Mouse (Mus musculus) cerebellum, adult 8-10 months (tissue): ENCODE data around the gene Cnbd2.
A peak's percentile ranks its signal among the peaks of the same experiment; 100 is the strongest.

Experiments
- DNase-seq: peaks from one replicate; pipeline ENCODE4 v3.0.0; 2022

Gene Cnbd2

DNA sequence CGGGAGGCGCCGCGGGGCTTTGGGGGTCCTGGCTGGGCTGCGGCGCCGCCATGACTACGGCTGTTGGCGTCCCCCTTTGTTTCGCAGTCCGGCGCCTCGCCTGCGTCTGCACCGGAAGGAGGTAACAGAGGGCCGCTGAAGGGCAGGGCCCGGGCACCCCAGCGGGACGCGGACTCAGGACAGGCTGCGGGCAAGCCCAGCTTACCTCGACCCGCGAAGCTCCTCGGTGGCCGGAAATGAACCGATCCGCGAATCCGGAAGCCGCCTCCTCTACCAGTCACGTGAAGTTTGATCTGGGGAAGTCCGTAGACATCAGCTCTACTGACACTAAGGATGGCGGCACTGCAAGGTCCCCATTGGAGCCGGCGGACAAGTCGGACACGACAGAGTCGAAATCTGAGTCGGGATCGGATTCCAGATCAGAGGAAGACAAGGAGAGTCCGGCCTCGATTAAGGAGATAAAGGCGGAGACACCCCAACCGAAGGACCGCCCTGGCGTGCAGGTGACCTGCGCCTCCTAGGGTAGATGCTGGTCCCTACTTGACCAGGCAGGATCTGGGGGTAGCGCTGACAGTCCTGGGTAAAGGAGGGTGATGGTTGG lies at the start of gene Cnbd2, which contains the start of gene Scand1:
Gene Cnbd2, plus strand, starts transcription at position 3 of the 601 bp plus-strand sequence.
Gene Scand1, minus strand, starts transcription at position 408 of the 601 bp plus-strand sequence.
- DNase-seq, result peak; percentile 83

- no peak for DNase-seq
Observed at GRCm38 (mm10) chr2:156263204-156263893, 48.8 kb upstream of the Cnbd2 start.

- no peak for DNase-seq
Observed at GRCm38 (mm10) chr2:156267636-156268035, 44.5 kb upstream of the Cnbd2 start.

DNA sequence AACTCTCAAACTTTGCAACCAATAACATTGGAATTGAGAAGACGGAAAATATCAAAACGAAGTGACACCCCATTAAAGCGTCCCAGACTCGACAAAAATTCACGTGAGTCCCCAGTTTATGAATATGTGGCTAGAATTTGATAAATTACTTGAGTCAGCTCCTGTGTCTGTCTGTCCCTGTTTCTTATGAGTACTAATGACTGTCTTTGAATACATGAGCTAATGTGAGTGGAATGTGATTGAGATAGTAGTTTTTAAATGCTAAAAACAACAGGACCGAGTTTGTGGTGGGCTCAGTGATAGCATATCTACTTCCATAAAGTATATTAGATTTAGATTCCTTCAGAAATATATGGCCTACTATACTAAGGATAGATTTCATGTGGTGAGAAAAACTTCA lies 39.5 kb upstream of the Cnbd2 start:
- no peak for DNase-seq

DNA sequence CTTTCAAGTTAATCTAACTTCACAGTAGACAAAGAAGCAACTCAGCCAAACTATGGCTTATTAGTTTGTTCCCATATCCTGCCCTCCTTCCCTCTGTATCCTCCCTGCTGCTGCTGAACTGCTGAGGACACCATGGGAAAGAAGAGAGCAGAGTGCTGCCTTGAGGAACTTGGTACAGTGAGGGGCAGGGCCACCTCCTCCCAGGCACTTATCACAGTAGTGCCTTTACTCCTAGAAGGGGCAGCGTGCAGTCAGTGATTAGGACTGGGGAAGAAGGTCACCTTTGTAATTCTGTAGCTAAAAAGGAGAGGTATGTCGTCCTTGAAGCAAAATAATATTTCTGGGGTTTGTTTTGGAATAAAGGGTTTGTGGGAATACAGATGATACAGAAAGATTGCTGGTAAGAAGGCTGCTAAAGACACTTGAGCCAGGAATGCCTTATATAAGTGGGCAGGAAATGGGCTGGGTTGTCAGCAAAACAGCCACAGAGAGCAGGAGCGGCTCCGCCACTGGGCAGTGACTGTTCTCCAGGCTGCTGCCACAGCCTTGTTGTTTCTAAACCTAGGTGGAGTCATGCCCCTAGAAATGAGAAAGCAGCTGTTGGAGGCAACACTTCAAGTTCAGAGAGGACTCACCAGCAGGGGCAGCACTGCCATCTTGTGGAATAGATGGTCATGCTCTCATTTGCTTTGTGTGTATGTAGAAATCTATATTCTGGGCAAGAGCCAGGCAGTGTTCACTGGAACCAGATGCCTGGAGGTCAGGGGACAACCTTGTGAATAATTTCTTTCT lies 33.7 kb upstream of the Cnbd2 start:
- DNase-seq, result peak; percentile 76

GRCm38 (mm10) chr2:156281227-156281626 lies 30.9 kb upstream of the Cnbd2 start:
- DNase-seq, result peak; percentile 37

DNA sequence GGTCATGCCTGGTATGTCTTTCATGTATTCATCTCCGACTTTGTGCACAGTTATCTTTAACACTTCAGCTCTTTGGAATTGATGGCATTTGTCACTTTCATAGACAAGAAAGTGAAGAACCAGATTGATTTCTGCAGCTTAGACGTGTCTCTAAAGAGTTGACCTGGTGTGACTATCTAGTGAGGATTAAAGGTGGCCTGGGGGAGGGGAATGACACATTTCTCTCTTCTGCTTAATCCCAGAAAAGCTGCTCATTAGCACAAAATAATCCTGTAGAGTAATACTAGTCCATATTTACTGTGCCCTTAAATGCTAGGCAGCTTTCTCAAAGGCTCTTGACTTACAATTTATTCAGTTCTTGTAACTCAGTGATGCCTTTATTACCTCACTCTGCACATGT lies 26.9 kb upstream of the Cnbd2 start:
- DNase-seq, result no peak

DNA sequence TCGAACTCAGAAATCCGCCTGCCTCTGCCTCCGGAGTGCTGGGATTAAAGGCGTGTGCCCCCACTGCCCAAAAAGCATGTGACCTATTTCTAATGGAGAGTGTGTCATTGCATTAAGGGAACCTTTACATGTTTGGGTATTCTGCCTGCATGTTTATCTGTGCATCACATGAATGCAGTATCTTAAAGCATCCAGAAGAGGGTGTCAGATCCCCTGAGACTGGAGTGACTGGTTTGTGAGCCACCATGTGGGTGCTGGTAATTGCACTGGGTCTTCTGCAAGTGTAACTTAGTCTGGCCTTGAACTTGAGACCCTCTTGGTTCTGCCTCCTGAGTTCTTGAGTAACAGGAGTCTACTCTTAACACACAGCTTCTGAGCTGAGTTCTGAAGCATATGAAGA lies 25.4 kb upstream of the Cnbd2 start:
- DNase-seq, result no peak

- no peak for DNase-seq
Observed at GRCm38 (mm10) chr2:156288222-156288621, 23.9 kb upstream of the Cnbd2 start.

- DNase-seq, result peak; percentile 72
Observed at GRCm38 (mm10) chr2:156289552-156290160, 22.4 kb upstream of the Cnbd2 start.

DNA sequence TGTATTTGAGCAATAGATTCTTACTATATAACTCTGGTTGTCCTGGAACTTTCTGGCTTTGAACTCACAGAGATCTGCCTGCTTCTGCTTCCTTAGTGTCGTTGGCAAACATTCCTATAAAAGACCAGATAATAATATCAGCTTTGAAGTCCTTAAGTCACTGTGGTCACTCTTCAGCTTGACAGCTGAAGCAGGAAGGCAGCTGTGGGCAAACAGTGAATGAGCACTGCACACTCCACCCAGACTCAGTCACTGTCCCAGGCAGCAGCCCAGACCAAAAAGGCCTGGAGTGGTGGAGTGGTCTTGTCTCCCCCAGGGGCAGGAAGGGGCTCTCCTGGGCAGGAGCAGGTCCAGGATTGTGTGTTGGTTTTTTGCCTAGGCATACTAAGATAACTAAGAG lies 20.1 kb upstream of the Cnbd2 start:
- DNase-seq, result no peak

- DNase-seq, result no peak
Observed at GRCm38 (mm10) chr2:156295601-156296063, 16.5 kb upstream of the Cnbd2 start.

- DNase-seq, result no peak
Observed at GRCm38 (mm10) chr2:156296190-156296589, 15.9 kb upstream of the Cnbd2 start.

- DNase-seq, result no peak
Observed at GRCm38 (mm10) chr2:156297653-156298052, 14.4 kb upstream of the Cnbd2 start.

DNA sequence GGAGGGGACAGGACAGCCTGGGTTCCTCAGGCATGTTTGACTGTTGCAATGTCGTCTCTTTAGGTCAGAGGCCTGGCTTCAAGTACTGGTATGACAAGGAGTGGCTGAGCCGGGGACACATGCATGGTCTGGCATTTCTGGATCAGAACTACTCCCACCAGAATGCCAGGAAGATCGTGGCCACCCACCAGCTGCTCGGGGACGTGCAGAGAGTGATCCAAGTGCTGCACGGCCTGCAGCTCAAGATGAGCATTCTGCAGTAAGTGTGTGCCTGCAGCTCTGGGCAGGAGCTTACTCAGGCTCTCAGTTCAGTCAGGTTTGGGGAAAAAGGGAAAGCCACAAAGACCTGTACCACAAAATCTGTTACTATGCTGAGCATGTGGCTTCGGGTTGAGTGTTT lies 13.6 kb upstream of the Cnbd2 start:
- DNase-seq, result no peak

DNA sequence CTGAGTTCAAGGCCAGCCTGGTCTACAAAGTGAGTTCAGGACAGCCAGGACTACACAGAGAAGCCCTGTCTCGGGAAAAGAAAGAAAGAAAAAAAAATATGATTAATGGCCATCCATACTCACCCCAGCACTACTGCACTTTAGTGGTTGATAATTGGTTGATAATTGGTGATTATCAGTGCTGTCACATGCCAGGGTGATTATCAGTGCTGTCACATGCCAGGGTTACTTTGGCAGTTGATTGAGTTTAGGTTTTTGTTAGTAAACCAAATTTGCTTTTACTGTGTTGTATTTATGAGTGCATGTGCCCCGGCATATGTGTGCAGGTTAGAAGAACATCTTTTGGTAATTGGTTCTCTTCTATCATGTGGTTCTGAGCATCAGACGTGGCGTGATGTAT lies 10.0 kb upstream of the Cnbd2 start:
- DNase-seq, result no peak

DNA sequence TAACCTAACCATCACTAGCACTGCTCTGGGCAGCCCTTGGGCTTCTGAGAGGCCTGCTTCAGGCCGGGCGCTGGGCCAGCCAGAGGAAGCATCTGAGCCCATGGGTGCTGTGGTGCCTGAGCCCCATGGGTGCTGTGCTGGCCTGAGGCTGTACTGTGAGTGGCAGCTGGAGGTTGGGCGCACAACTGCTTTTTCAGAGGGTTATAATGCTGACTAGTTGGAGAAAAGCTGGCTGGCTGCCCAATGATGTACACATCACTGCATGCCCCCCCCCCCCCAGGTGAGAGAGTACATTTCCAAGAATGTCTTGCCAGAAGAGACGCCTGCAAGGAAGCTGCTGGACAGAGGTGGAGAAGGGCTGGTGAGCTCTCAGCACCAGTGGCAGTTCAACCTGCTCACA lies 7.7 kb upstream of the Cnbd2 start:
- DNase-seq, result no peak

- no peak for DNase-seq
Observed at GRCm38 (mm10) chr2:156305818-156306217, 6.3 kb upstream of the Cnbd2 start.

DNA sequence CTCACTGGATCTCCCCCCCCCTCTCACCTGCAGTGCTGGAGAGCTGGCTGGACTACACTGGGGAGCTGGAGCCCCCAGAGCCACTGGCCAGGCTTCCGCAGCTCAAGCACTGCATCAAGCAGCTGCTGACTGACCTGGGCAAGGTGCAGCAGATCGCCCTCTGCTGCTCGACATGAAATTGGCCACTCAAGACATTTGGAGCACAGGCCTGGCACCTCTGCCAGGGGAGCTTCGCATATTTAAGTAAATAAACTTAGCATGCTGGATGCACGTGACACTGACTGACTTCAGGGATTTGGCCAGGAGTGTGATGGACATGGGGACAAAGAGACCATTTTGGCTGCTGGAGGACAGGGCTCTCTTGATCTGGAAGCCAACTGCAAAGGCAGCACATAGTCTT lies 4.8 kb upstream of the Cnbd2 start:
- DNase-seq, result no peak

DNA sequence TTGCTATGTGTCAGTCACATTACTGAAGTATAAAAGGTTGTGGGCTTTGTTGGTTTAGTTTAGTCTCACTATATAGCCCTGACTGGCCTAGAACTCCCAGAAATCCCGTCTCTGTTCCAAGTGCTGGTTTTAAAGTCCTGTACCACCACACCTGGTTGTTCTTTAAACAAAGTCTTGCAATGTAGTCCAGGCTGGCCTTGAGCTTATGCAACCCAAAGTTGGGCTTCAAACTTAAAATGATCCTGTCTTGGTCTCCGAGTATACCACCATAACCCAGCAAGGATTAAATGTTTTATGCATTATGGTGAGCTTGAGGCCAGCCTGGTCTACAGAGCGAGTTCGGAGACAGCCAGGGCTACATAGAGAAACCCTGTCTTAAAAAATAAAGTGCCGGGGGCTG lies 2.2 kb upstream of the Cnbd2 start:
- no peak for DNase-seq

GRCm38 (mm10) chr2:156310455-156310854 lies 1.6 kb upstream of the Cnbd2 start:
- DNase-seq, result no peak

- no peak for DNase-seq
Observed at GRCm38 (mm10) chr2:156310945-156311344, 1.2 kb upstream of the Cnbd2 start.

DNA sequence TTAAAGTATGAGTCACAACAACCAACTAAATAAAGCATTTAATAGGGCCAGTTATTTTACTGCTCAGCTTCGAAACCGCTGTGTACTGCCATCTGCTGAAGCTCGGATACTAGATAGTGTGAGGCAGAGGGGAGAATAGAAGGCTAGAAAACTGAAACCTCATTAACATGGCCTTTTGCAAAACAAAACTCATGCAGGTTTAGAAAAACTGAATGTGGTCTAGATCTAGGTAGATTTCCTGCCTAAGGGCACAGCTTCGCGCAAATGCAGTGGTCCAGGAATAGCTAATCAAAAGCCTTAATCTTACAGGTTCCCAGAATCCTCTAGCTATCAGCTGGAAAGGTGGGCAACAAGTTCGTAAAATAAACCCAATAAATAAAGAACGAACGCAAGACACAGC lies 658 bp upstream of the Cnbd2 start:
- DNase-seq, result no peak
